Mouse (Mus musculus) liver, postnatal 0 days (tissue): Measurements from ENCODE around the gene Cldn3.

Source experiments
- CTCF ChIP-seq: sonication (generic); IDR thresholded peaks from 2 replicates; pipeline ENCODE4 v1.5.1; 2016; ENCODE audit warnings: antibody characterized with exemption, low read depth
- EP300 ChIP-seq: IDR thresholded peaks from 2 replicates; pipeline ENCODE4 v1.6.1; 2016; ENCODE audit warnings: antibody characterized with exemption, low read depth, mild to moderate bottlenecking

DNA sequence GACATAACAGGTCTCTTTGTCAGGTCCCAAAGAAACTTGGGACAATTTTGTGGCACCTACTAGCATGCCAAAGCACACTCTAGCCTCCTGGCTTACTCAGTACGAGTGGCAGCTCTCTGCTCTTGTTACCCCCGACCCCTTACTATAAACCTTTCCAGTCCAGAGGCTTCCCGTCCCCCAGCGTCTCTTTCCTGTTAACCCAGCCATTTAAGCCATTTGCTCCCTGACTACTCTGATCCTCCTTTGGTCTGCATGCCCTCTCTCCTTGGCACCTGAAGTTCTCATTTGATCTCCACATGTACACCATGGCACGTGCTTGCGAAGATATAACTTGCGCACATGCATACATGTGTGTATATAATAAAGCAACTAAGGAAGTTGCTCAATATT is 24.3 kb downstream of the Cldn3 start:
- TF ChIP-seq EP300 (no peak), CTCF (no peak)
